Comparison of ENCODE assay signal across 9 mouse cellular contexts in the genomic region with DNA sequence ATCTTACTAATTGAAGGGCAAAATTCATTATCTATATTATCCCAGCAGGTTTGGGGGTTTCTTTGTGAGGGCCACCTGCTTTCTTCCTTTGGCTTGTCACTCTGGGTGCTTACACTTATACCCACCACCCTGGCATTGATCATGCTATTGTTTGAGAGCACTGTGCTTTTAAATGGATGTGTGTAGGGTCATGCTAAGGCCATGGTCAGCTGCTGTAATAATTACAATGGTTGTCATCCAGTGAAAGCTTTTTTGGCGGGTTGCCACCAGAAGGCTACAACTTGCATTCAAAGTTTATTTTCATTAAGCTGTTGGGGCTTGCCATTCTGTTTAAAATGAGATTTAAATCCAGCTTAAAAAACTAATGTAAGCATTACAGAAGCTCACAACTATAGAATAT.
A peak's percentile ranks its signal among the peaks of the same experiment; 100 is the strongest.
DNase-seq lines count a peak whose midpoint lies in the region; ATAC-seq lines count a peak whose summit lies in the region.
"Had no signal": no experiment of that assay in that cellular context is flagged by ENCODE, and none has a peak within 500 bp of the region (broad histone marks: within the 10 kb centered on the region; RNA-seq: fewer than 3 reads in every experiment).

No protein-coding gene starts in this region.

- ATAC-seq in heart, embryonic 12.5 days (ENCODE audit: insufficient number of reproducible peaks, low FRiP score): no peak

- DNase-seq in heart, postnatal 4 days: peak; percentile 8
- DNase-seq in right cerebral cortex, postnatal 4 days: peak; percentile 5
- DNase-seq in right cerebral cortex, postnatal 14 days: no peak
- peak; percentile 51 for DNase-seq in kidney, postnatal 10 days
- DNase-seq in testis, postnatal 10 days (ENCODE audit: low spot score): peak; percentile 65
- no peak for DNase-seq in B cell, adult 2 months
- no peak for DNase-seq in thymus, postnatal 36 days
- DNase-seq: lung, postnatal 36 days had no signal

- no peaks in the 10 kb centered on the region for H3K36me3 ChIP-seq in heart, embryonic 12.5 days

- no peak overlapping the region for H3K27ac ChIP-seq in heart, embryonic 12.5 days (ENCODE audit: poor library complexity, severe bottlenecking)

- H3K9me3 ChIP-seq in heart, embryonic 12.5 days (replicated peaks): no peaks in the 10 kb centered on the region

- H3K4me2 ChIP-seq in heart, embryonic 12.5 days: no peak overlapping the region

- no peaks in the 10 kb centered on the region for H3K27me3 ChIP-seq in heart, embryonic 12.5 days (replicated peaks)

- H3K4me1 ChIP-seq in heart, embryonic 12.5 days (replicated peaks): no peaks in the 10 kb centered on the region

- H3K4me3 ChIP-seq in heart, embryonic 12.5 days: no peak overlapping the region

- no peak overlapping the region for H3K9ac ChIP-seq in heart, embryonic 12.5 days

- WGBS in heart, embryonic 12.5 days: 63% methylated on average over 1 of the region's 1 CpGs

Comparison
In these comparisons a context has a peak if more than half of its experiments do, and no peak if none do; other contexts are left out.
1. DNase-seq: peak in heart, postnatal 4 days (single experiment), right cerebral cortex, postnatal 4 days (single experiment), kidney, postnatal 10 days (single experiment) and testis, postnatal 10 days (single experiment); none in right cerebral cortex, postnatal 14 days (single experiment), B cell, adult 2 months (0 of 2) and thymus, postnatal 36 days (0 of 2).